Mouse (Mus musculus): ENCODE data around the gene Rpn2.
A peak's percentile ranks its signal among the peaks of the same experiment; 100 is the strongest.

The Rpn2 gene

GRCm38 (mm10) chr2:157310963-157311637 is 32.3 kb downstream of the Rpn2 start:
- no peak for DNase-seq

- no peak for DNase-seq
These were observed 34.9 kb downstream of the Rpn2 start for GRCm38 (mm10) chr2:157313718-157314117.

GRCm38 (mm10) chr2:157314310-157314709 is 35.5 kb downstream of the Rpn2 start:
- peak; percentile 8 to 9 for DNase-seq

- no peak for DNase-seq
These were observed 36.7 kb downstream of the Rpn2 start for GRCm38 (mm10) chr2:157315486-157315885.

- DNase-seq: no peak
These were observed 37.6 kb downstream of the Rpn2 start for GRCm38 (mm10) chr2:157316358-157316933.

GRCm38 (mm10) chr2:157317220-157317619 is 38.4 kb downstream of the Rpn2 start:
- DNase-seq: peak in 1 of 2 experiments; percentile 7

- no peak for DNase-seq
These were observed 41.3 kb downstream of the Rpn2 start for GRCm38 (mm10) chr2:157320135-157320534.

GRCm38 (mm10) chr2:157320886-157321285 is 42.1 kb downstream of the Rpn2 start:
- DNase-seq: peak; percentile 15 to 33

- no peak for DNase-seq
These were observed 43.4 kb downstream of the Rpn2 start for GRCm38 (mm10) chr2:157322029-157322766.

GRCm38 (mm10) chr2:157325238-157325637 is 46.4 kb downstream of the Rpn2 start:
- no peak for DNase-seq

- DNase-seq: no peak
These were observed 49.3 kb downstream of the Rpn2 start for GRCm38 (mm10) chr2:157328106-157328505.

- no peak for DNase-seq
These were observed 49.8 kb downstream of the Rpn2 start for GRCm38 (mm10) chr2:157328570-157328969.

- DNase-seq: no peak
These were observed 53.2 kb downstream of the Rpn2 start for GRCm38 (mm10) chr2:157332059-157332458.

- DNase-seq: peak; percentile 20 to 60
These were observed 59.8 kb downstream of the Rpn2 start for GRCm38 (mm10) chr2:157338663-157339062.

GRCm38 (mm10) chr2:157339532-157339931 is 60.7 kb downstream of the Rpn2 start:
- peak in 1 of 2 experiments; percentile 11 for DNase-seq

- DNase-seq: peak in 1 of 2 experiments; percentile 25
These were observed 61.5 kb downstream of the Rpn2 start for GRCm38 (mm10) chr2:157340221-157340741.

GRCm38 (mm10) chr2:157341554-157342270 is 62.9 kb downstream of the Rpn2 start:
- DNase-seq: peak in 1 of 2 experiments; percentile 57

GRCm38 (mm10) chr2:157342328-157342926 is 63.6 kb downstream of the Rpn2 start:
- DNase-seq: no peak

GRCm38 (mm10) chr2:157343337-157343736 is 64.5 kb downstream of the Rpn2 start:
- no peak for DNase-seq

- DNase-seq: no peak
These were observed 68.7 kb downstream of the Rpn2 start, which contains the start of gene Ghrh for GRCm38 (mm10) chr2:157347361-157348159. Gene Ghrh (minus strand): TSS chr2:157347506.

- DNase-seq: no peak
These were observed 70.4 kb downstream of the Rpn2 start for GRCm38 (mm10) chr2:157349121-157349778.

All from kidney, adult 8-10 months (tissue).